Mouse (Mus musculus) kidney, adult 2 months (tissue): ENCODE data around the gene St8sia1. TPM values are rescaled to one million over a fixed set of nuclear protein-coding genes. Genes with fewer than 3 reads are reported as not detected.

Experiments
- DNase-seq: peaks from one replicate; pipeline ENCODE4 v3.0.0; 2021
- H3K27ac ChIP-seq: fragments of 200-500 bp; 2 replicates; pipeline ENCODE4 v1.5.1; 2012; ENCODE audit warnings: low read depth, low read length, control low read depth, inconsistent platforms; ENCODE audit not compliant: insufficient read depth
- H3K27me3 ChIP-seq: fragments of 200-500 bp; replicated peaks from 2 replicates; pipeline ENCODE4 v1.6.1; 2012; ENCODE audit warnings: mild to moderate bottlenecking, moderate library complexity, low read length, inconsistent platforms; ENCODE audit not compliant: control insufficient read depth, insufficient read depth
- H3K36me3 ChIP-seq: fragments of 200-500 bp; 2 replicates; pipeline ENCODE4 v1.6.1; 2012; ENCODE audit warnings: mild to moderate bottlenecking, moderate library complexity, low read length, inconsistent platforms; ENCODE audit not compliant: control insufficient read depth, insufficient read depth
- H3K4me1 ChIP-seq: fragments of 200-500 bp; 2 replicates; pipeline ENCODE4 v1.6.1; 2011; ENCODE audit warnings: low read length; ENCODE audit not compliant: control insufficient read depth, insufficient read depth
- H3K4me3 ChIP-seq: fragments of 200-500 bp; 2 replicates; pipeline ENCODE4 v1.5.1; 2011; ENCODE audit warnings: mild to moderate bottlenecking, low read depth, low read length, control low read depth; ENCODE audit not compliant: insufficient read depth
- CTCF ChIP-seq: fragments of 200-500 bp; conservative IDR thresholded peaks from 2 replicates; pipeline ENCODE4 v1.5.1; 2011; ENCODE audit warnings: low read depth, mild to moderate bottlenecking, control low read depth, low read length, moderate library complexity, mixed read lengths; ENCODE audit not compliant: insufficient read depth, insufficient read length
- POLR2A ChIP-seq: fragments of 200-500 bp; IDR thresholded peaks from one replicate; pipeline ENCODE4 v1.6.1; 2011; ENCODE audit warnings: low read depth, low read length, control low read depth
- WGBS: fragments of 180-500 bp; shearing (Covaris S2); methylation state at CpG from one replicate; pipeline ENCODE4 v1.1.7; 2018; 5-methylcytosine and 5-hydroxymethylcytosine counted together
- polyA plus RNA-seq: library from polyadenylated mRNA; depleted of rRNA; stranded (reverse); fragments of >200 nt; gene quantifications from 2 replicates; pipeline ENCODE4 v1.2.3, GENCODE M21; 2012

The St8sia1 gene
- polyA plus RNA-seq, 1 experiment: 14.3 TPM

GRCm38 (mm10) chr6:142823008-142823787, 141.1 kb downstream of the St8sia1 start:
- no peak overlapping the region for H3K27ac ChIP-seq
- DNase-seq: no peak
- no peaks in the 10 kb centered on the region for H3K4me1 ChIP-seq
- H3K27me3 ChIP-seq: no peaks in the 10 kb centered on the region
- TF ChIP-seq POLR2A (no peak), CTCF (no peak)
- 67% methylated on average over 5 of the region's 5 CpGs for WGBS
- no peak overlapping the region for H3K4me3 ChIP-seq
- H3K36me3 ChIP-seq: no peaks in the 10 kb centered on the region

- TF ChIP-seq CTCF (no peak), POLR2A (no peak)
- H3K36me3 ChIP-seq: no peaks in the 10 kb centered on the region
- DNase-seq: no peak
- 95% methylated on average over 10 of the region's 10 CpGs for WGBS
- H3K27me3 ChIP-seq: no peaks in the 10 kb centered on the region
- no peak overlapping the region for H3K4me3 ChIP-seq
- no peaks in the 10 kb centered on the region; the same call in 1 of the 2 replicates for H3K4me1 ChIP-seq
- H3K27ac ChIP-seq: no peak overlapping the region
Measured at GRCm38 (mm10) chr6:142818306-142818705, 145.9 kb downstream of the St8sia1 start.

GRCm38 (mm10) chr6:142815513-142815912, 148.7 kb downstream of the St8sia1 start:
- Histone ChIP-seq H3K27me3 (no peaks in the 10 kb centered on the region), H3K4me1 (no peaks in the 10 kb centered on the region; the same call in 1 of the 2 replicates), H3K36me3 (no peaks in the 10 kb centered on the region), H3K4me3 (no peak overlapping the region), H3K27ac (no peak overlapping the region)
- no peak for DNase-seq
- 79% methylated on average over 3 of the region's 3 CpGs for WGBS
- TF ChIP-seq POLR2A (no peak), CTCF (no peak)

DNA sequence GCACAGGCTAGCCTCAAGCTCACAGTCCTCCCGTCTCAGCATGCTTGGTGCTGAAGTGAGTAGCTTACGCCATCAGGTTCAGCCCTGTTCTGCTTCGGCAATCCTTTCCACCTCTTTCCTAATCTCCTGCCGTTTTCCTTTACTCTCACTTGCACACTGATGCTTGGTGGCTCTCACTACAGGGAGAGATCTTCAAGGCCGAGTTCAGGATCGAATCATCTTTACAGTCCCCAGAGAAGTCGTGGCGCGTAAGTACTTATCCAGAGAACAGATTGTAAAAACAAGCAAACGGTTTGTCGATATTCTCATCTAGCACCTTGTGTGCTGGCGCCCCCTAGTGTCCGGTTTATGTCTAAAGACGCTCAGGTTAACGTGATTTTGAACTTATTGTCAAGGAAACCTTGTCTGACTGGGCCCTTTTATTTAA, 149.7 kb downstream of the St8sia1 start:
- H3K4me1 ChIP-seq: no peaks in the 10 kb centered on the region; the same call in 1 of the 2 replicates
- peak overlapping the region; percentile 52 for H3K4me3 ChIP-seq
- no peaks in the 10 kb centered on the region for H3K27me3 ChIP-seq
- H3K27ac ChIP-seq: no peak overlapping the region
- no peak for TF ChIP-seq POLR2A
- TF ChIP-seq CTCF: peak; percentile 70
- H3K36me3 ChIP-seq: no peaks in the 10 kb centered on the region
- WGBS: 2% methylated on average over 15 of the region's 15 CpGs
- peak; percentile 90 for DNase-seq

DNA sequence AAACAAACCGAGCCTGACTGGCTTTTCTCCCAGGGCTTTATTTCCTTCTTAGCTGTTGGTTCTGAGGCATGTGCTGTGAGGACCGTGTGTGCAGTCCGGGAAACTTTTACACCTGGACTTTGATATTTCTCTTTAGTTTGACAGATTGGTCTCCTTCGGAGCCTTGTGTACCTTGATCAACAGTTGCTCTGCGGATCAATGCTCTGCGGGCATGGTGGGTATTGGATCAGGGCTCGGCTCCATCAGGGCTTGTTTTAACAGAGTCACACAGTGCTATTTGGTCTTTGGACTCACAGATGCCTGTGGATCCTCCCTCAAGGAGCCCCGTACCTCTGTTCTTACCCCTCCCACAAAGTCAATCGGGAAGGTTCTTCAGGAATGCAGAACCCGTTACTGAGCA, 150.2 kb downstream of the St8sia1 start:
- Histone ChIP-seq H3K27ac (no peak overlapping the region), H3K36me3 (no peaks in the 10 kb centered on the region), H3K27me3 (no peaks in the 10 kb centered on the region), H3K4me1 (no peaks in the 10 kb centered on the region; the same call in 1 of the 2 replicates), H3K4me3 (no peak overlapping the region)
- peak; percentile 66 for DNase-seq
- TF ChIP-seq POLR2A: no peak
- TF ChIP-seq CTCF: no peak
- WGBS: 42% methylated on average over 10 of the region's 10 CpGs

DNA sequence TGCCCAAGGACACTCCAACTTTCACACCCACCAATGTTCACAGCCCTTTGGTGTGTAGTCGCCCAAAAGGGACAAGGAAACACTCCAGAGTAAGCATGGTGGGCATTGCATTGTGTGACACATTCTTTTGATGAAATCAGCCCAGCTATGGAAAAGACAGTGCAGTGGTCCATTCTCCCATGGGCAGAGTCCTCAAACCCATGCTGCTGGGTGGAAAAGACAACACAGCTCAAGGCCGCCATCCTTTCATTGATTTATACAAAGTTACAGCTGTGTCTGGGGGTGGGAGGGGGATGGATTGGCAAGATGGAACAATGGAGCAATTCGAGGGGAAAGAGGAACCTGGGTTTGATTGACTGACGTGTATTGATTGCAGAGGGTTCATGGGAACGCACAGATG, 151.3 kb downstream of the St8sia1 start:
- DNase-seq: no peak
- Histone ChIP-seq H3K27ac (no peak overlapping the region), H3K4me3 (no peak overlapping the region), H3K36me3 (no peaks in the 10 kb centered on the region), H3K4me1 (no peaks in the 10 kb centered on the region; the same call in 1 of the 2 replicates), H3K27me3 (no peaks in the 10 kb centered on the region)
- TF ChIP-seq CTCF: no peak
- no peak for TF ChIP-seq POLR2A
- WGBS: 89% methylated on average over 5 of the region's 5 CpGs

- Histone ChIP-seq H3K4me3 (no peak overlapping the region), H3K36me3 (no peaks in the 10 kb centered on the region), H3K4me1 (no peaks in the 10 kb centered on the region; the same call in 1 of the 2 replicates), H3K27ac (no peak overlapping the region), H3K27me3 (no peaks in the 10 kb centered on the region)
- 77% methylated on average over 6 of the region's 6 CpGs for whole genome bisulfite sequencing
- TF ChIP-seq POLR2A (no peak), CTCF (no peak)
- DNase-seq: no peak
Measured at GRCm38 (mm10) chr6:142810239-142810638, 154.0 kb downstream of the St8sia1 start.
